Mouse (Mus musculus) kidney, embryonic 16.5 days (tissue): ENCODE data around the gene Lhx6. TPM values are rescaled to one million over a fixed set of nuclear protein-coding genes. Genes with fewer than 3 reads are reported as not detected.
"Not testable (repeated sequence)": the region's sequence is repeated elsewhere in the genome, so short reads cannot be mapped to it uniquely, and the experiment has no call there.

ENCODE experiments used
- ATAC-seq: fragments of 200-750 bp; cut with Nextera tagmentation; 2 replicates; pipeline ENCODE4 v1.8.0; 2017; ENCODE audit warnings: moderate TSS enrichment; ENCODE audit not compliant: low FRiP score, low TSS enrichment
- H3K27ac ChIP-seq: fragments of 300-500 bp; sonication (generic); 2 replicates; pipeline ENCODE4 v1.5.1; 2014; ENCODE audit warnings: low read length
- H3K27me3 ChIP-seq: fragments of 300-500 bp; sonication (generic); 2 replicates; pipeline ENCODE4 v1.6.1; 2014; ENCODE audit warnings: low read length, control low read depth, mixed read lengths; ENCODE audit not compliant: insufficient read depth
- H3K36me3 ChIP-seq: fragments of 300-500 bp; sonication (generic); 2 replicates; pipeline ENCODE4 v1.6.1; 2014; ENCODE audit warnings: low read length, control low read depth, mixed read lengths; ENCODE audit not compliant: insufficient read depth
- H3K4me1 ChIP-seq: fragments of 300-500 bp; sonication (generic); 2 replicates; pipeline ENCODE4 v1.6.1; 2014; ENCODE audit warnings: low read length, control low read depth, mixed read lengths; ENCODE audit not compliant: insufficient read depth
- H3K4me2 ChIP-seq: fragments of 300-500 bp; sonication (generic); replicated peaks from 2 replicates; pipeline ENCODE4 v1.6.1; 2014; ENCODE audit warnings: low read depth, low read length
- H3K4me3 ChIP-seq: fragments of 300-500 bp; sonication (generic); 2 replicates; pipeline ENCODE4 v1.5.1; 2014; ENCODE audit warnings: mild to moderate bottlenecking, low read length
- H3K9ac ChIP-seq: fragments of 300-500 bp; sonication (generic); replicated peaks from 2 replicates; pipeline ENCODE4 v1.6.1; 2014; ENCODE audit warnings: low read length
- H3K9me3 ChIP-seq: fragments of 300-500 bp; sonication (generic); 2 replicates; pipeline ENCODE4 v1.6.1; 2016; ENCODE audit warnings: low read length, control low read depth
- WGBS: fragments of 180-500 bp; shearing (Covaris S2); extraction: QIAGEN DNeasy Blood & Tissue Kit; methylation state at CpG from one replicate; pipeline ENCODE4 v1.1.7; 2014; 5-methylcytosine and 5-hydroxymethylcytosine counted together
- polyA plus RNA-seq: library from polyadenylated mRNA; unstranded; fragments of >200 nt; fragmentation: Nextera tagmentation; extraction: Ambion mirVana; gene quantifications from 2 replicates; pipeline ENCODE4 v1.2.1, GENCODE M21; 2015

The Lhx6 gene
- polyA plus RNA-seq: 2.9 and 3.2 TPM in 2 replicates

GRCm38 (mm10) chr2:36104956-36105741 lies at the start of gene Lhx6:
TSS of gene Lhx6 (minus strand) at chr2:36105408.
- Histone ChIP-seq H3K4me3 (peak within 1 kb of the TSS; percentile 54), H3K27ac (no peak within 1 kb of the TSS), H3K9ac (peak within 1 kb of the TSS; percentile 63), H3K9me3 (no peaks in the 10 kb centered on the region), H3K4me2 (peak within 1 kb of the TSS; percentile 86), H3K36me3 (no peaks in the 10 kb centered on the region), H3K27me3 (peaks cover 95% of the 10 kb centered on the region), H3K4me1 (peaks cover 40% of the 10 kb centered on the region)
- ATAC-seq: peak; percentile 29; the same call in 1 of the 2 replicates
- WGBS: 1% methylated on average over 57 of the region's 58 CpGs

DNA sequence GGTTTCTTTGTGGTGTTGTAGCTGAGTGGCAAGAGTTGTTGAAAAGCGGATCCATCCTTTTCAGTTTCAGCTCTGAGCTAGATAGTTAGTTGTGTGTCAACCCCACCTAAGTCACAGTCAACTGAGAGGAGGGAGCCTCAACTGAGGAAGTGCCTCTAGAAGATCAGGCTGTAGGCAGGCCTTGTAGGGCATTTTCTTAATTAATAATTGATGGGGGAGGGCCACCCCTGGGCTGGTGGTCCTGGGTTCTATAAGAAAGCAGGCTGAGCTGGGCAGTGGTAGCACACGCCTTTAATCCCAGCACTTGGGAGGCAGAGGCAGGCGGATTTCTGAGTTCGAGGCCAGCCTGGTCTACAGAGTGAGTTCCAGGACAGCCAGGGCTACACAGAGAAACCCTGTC lies 47.2 kb upstream of the Lhx6 start:
- H3K4me3 ChIP-seq: not testable (repeated sequence)
- WGBS: 94% methylated on average over 4 of the region's 4 CpGs

DNA sequence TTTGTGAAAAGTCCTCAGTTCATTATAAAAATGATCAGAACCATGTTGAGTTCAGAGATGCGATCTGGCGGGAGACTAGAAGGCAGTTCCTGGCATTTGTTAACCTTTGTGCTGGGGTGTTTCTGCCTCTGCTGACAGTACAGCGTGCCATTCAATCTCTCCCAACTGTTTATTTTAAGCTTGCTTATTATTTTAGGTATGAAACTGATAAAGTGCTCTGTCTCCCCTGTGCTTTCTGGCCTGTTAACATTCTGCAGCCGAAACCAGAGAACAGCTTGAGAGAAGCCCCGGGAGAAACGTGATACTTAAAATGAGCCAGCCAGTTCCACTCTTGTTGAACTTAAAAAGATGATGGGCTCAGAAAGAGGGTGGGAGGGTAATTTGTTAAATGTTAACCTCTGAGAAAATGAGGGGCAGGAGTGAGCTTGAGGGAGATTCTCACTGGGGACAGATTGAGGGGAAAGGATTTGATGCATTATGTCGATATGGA lies 43.7 kb upstream of the Lhx6 start:
- ATAC-seq: no peak
- H3K27ac ChIP-seq: no peak overlapping the region
- no peaks in the 10 kb centered on the region for H3K4me1 ChIP-seq
- H3K27me3 ChIP-seq: no peaks in the 10 kb centered on the region
- H3K9me3 ChIP-seq: no peaks in the 10 kb centered on the region
- H3K4me3 ChIP-seq: no peak overlapping the region
- H3K36me3 ChIP-seq: peaks cover 6% of the 10 kb centered on the region
- H3K4me2 ChIP-seq: no peak overlapping the region
- no peak overlapping the region for H3K9ac ChIP-seq
- WGBS: 39% methylated on average over 7 of the region's 7 CpGs

More for the DNA sequence above, 47.2 kb upstream of the Lhx6 start:
- not testable (repeated sequence) for ATAC-seq, H3K9me3 ChIP-seq, H3K27ac ChIP-seq, H3K4me1 ChIP-seq, H3K4me2 ChIP-seq, H3K27me3 ChIP-seq, H3K9ac ChIP-seq
- H3K36me3 ChIP-seq: peaks cover 13% of the 10 kb centered on the region

DNA sequence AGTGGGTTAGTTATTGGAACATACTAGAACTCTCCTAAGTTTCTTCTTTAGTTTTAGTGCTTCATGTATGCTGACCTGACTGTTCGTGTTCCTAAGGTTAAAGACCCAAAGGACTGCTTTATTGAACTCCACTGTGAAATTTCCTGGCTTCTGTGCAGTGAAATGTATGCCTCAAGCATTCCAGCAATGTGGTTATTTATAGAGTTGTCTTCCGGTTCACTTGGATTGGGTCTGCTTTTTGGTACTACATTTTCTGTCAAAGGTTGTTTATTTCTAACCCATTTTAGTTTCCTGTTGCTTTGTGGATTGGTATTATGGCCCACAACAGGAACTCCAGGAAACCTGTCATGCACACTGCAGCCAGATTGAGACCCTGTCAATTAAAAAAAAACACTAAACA lies 33.9 kb upstream of the Lhx6 start:
- H3K27ac ChIP-seq: peak overlapping the region; percentile 60
- no peak overlapping the region for H3K9ac ChIP-seq
- H3K36me3 ChIP-seq: peaks cover 8% of the 10 kb centered on the region; the same call in 1 of the 2 replicates
- H3K4me3 ChIP-seq: no peak overlapping the region
- WGBS: 46% methylated on average over 2 of the region's 2 CpGs
- no peak for ATAC-seq
- H3K4me2 ChIP-seq: no peak overlapping the region
- no peaks in the 10 kb centered on the region for H3K9me3 ChIP-seq
- peaks cover 30% of the 10 kb centered on the region for H3K4me1 ChIP-seq
- H3K27me3 ChIP-seq: no peaks in the 10 kb centered on the region

DNA sequence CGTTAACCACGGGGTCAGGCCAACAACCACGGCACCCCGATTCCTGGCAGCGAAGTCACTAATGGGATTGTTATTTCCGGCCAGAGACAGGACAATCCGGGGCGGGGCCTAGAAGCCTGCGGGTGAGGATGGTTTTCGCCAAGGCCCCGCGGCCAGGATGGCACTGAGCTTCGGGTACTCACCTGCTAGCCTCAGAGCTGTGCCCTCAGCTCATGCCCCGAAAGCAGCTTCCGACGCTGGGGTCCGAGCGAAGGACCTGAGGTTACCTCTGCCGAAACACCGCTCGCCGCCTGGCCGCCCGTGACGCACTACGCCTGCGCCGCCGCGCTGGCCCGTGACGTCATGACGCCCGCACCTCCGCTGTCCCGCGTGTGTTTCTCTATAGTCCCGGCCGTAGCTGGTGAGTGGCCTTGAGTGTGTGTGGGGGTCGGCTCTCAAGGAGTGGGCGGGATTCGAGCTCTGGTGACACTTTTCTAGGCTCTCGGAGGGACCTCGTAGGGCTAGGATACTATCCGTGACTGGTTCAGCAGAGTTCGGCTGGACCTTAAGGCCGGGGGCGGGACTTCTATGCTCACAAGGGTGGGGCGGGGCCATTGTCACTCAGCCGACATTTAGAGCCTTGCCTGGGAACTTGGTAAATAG lies 31.2 kb upstream of the Lhx6 start, which contains the start of the genes Mrrf and Rbm18:
TSS of gene Mrrf (plus strand) at position 90 of the 642 bp plus-strand sequence.
TSS of gene Rbm18 (minus strand) at position 474 of the 642 bp plus-strand sequence.
- under 1% methylated on average over 50 of the region's 50 CpGs for WGBS
- ATAC-seq: peak; percentile 97
- Histone ChIP-seq H3K27me3 (no peaks in the 10 kb centered on the region), H3K4me2 (peak within 1 kb of the TSS; percentile 78), H3K4me3 (peak within 1 kb of the TSS; percentile 79), H3K9ac (peak within 1 kb of the TSS; percentile 88), H3K9me3 (no peaks in the 10 kb centered on the region), H3K36me3 (peaks cover 19% of the 10 kb centered on the region), H3K27ac (peak within 1 kb of the TSS; percentile 89), H3K4me1 (peaks cover 30% of the 10 kb centered on the region)

DNA sequence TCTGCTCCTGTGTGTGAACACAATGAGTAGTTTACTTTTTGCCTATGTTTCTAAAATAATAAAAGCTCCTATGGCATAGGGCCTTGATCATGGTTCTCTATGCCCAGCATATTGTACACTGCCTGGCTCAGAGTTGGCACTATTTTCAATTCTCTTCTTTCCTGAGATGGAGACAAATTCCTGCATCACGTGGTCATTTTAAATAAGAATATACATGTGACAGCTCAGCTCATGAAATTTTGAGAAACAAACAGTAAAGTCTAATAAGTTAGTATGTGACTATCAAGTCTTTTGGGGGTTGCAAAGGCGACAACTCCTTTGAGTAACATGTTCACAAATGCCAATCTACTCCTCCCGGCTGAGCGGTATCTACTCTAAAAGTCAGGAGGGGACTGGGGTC lies 30.7 kb upstream of the Lhx6 start:
- H3K36me3 ChIP-seq: peaks cover 24% of the 10 kb centered on the region
- peak overlapping the region; percentile 78 for H3K4me2 ChIP-seq
- 2% methylated on average over 4 of the region's 4 CpGs for WGBS
- no peaks in the 10 kb centered on the region for H3K9me3 ChIP-seq
- peak overlapping the region; percentile 89 for H3K27ac ChIP-seq
- H3K4me3 ChIP-seq: peak overlapping the region; percentile 79
- no peaks in the 10 kb centered on the region for H3K27me3 ChIP-seq
- peaks cover 30% of the 10 kb centered on the region for H3K4me1 ChIP-seq
- peak overlapping the region; percentile 88 for H3K9ac ChIP-seq
- no peak for ATAC-seq

GRCm38 (mm10) chr2:36129051-36129450 lies 23.8 kb upstream of the Lhx6 start:
- H3K4me1 ChIP-seq: no peaks in the 10 kb centered on the region

DNA sequence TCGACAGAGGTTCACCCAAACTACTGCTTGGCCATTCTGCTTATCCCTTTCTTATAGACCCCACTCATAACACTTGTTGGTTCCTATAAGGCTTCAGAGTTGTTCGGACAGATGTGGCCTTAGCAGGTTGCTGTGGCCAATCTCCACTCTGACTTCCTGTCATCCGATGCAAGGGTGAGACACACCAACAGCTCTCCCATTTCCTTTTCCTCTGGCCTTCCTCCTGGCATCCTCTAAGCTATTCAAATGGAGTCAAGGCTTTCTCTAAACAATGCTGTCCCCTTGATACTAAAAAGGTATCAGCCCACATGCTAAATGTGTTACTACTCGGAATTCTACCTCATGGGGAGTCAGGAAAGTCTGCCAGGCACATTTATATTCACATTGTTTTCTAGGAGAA lies 22.8 kb upstream of the Lhx6 start:
- no peak overlapping the region for H3K9ac ChIP-seq
- 74% methylated on average over 4 of the region's 4 CpGs for WGBS
- no peaks in the 10 kb centered on the region for H3K27me3 ChIP-seq
- no peak overlapping the region for H3K4me3 ChIP-seq
- H3K4me2 ChIP-seq: no peak overlapping the region
- H3K27ac ChIP-seq: no peak overlapping the region
- peaks cover 48% of the 10 kb centered on the region for H3K36me3 ChIP-seq
- H3K4me1 ChIP-seq: no peaks in the 10 kb centered on the region
- ATAC-seq: no peak
- no peaks in the 10 kb centered on the region for H3K9me3 ChIP-seq

More at GRCm38 (mm10) chr2:36129051-36129450, 23.8 kb upstream of the Lhx6 start:
- H3K27ac ChIP-seq: no peak overlapping the region
- H3K27me3 ChIP-seq: no peaks in the 10 kb centered on the region
- no peak for ATAC-seq
- 87% methylated on average over 3 of the region's 3 CpGs for WGBS
- H3K4me3 ChIP-seq: no peak overlapping the region
- no peak overlapping the region for H3K9ac ChIP-seq
- H3K4me2 ChIP-seq: no peak overlapping the region
- no peaks in the 10 kb centered on the region for H3K9me3 ChIP-seq
- H3K36me3 ChIP-seq: peaks cover 51% of the 10 kb centered on the region

DNA sequence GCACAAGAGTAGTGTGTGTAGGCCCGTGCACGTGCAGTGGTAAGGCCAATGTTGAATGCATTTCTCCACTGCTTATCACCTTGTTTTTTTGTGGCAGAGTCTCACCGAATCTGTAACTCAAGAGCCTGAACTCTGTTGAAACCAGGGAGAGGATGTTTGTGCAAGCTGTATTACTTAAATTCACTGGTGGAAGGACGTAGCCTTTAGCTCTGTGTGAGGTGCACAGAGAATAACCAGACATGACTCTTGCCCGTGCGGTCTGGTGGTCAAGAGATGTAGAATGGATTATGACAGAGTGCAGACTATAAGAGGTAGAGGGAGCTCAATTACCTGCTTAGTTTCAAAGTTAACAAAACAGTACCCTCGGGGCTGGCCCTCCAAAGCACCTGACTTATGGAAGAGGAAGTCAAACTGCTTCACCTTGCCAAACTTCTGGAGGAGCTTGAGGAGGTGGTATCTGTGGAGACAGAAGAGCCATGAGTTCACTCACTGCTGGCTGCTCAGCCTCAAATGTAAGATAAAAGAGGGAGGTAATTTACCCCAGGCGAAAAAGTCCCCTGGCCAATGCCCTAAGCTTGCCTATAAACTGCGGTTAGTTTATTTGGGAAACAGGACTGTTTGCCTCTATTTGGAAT lies 21.7 kb upstream of the Lhx6 start:
- no peak for ATAC-seq
- no peak overlapping the region for H3K4me3 ChIP-seq
- no peak overlapping the region for H3K9ac ChIP-seq
- no peaks in the 10 kb centered on the region for H3K9me3 ChIP-seq
- H3K36me3 ChIP-seq: peaks cover 50% of the 10 kb centered on the region
- no peak overlapping the region for H3K27ac ChIP-seq
- 93% methylated on average over 9 of the region's 9 CpGs for WGBS
- no peaks in the 10 kb centered on the region for H3K27me3 ChIP-seq
- no peak overlapping the region for H3K4me2 ChIP-seq
- H3K4me1 ChIP-seq: no peaks in the 10 kb centered on the region
